Comparison of ENCODE assay signal across 9 mouse cellular contexts in the genomic region with DNA sequence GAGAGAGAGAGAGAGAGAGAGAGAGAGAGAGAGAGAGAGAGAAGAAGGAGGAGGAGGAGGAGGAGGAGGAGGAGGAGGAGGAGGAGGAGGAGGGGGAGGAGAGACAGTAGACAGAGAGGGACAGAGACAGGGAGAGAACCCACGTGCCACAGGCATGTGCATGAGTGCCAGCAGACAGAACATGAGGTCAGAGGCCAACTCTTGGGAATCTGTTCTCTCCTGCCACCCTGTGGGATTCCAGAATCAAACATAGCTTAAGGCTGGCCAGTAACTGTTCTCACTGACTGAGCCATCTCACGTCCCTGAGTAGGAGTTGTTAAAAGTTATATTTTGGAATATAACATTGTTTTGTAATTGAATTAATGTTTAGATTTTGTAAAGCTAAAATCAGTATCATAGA. TPM values are rescaled to one million over a fixed set of nuclear protein-coding genes. Genes with fewer than 3 reads are reported as not detected.
DNase-seq lines count a peak whose midpoint lies in the region; ATAC-seq and TF ChIP-seq lines count a peak whose summit lies in the region.
"Had no signal": no experiment of that assay in that cellular context is flagged by ENCODE, and none has a peak within 500 bp of the region (broad histone marks: within the 10 kb centered on the region; RNA-seq: fewer than 3 reads in every experiment).

No protein-coding gene starts in this region.

- peak; percentile 59; the same call in 1 of the 2 replicates for ATAC-seq in midbrain, embryonic 11.5 days (ENCODE audit: low FRiP score)
- ATAC-seq in lung, embryonic 16.5 days (ENCODE audit: low read depth) = peak; percentile 89
- no peak for ATAC-seq in activated CD4-positive, CD25-positive, alpha-beta regulatory T cell, adult 4 months

- no peaks in the 10 kb centered on the region for H3K27me3 ChIP-seq in midbrain, embryonic 11.5 days (ENCODE audit: control insufficient read depth, insufficient read depth, low read length)
- H3K27me3 ChIP-seq in midbrain, embryonic 10.5 days (ENCODE audit: low read depth, poor library complexity, severe bottlenecking) = no peaks in the 10 kb centered on the region
- no peaks in the 10 kb centered on the region for H3K27me3 ChIP-seq in lung, embryonic 16.5 days (ENCODE audit: control insufficient read depth, insufficient read depth, low read depth, low read length)
- no peaks in the 10 kb centered on the region for H3K27me3 ChIP-seq in thymus, adult 2 months (ENCODE audit: control insufficient read depth, insufficient read depth, low read length)
- H3K27me3 ChIP-seq: limb, embryonic 15.5 days had no signal

- H3K4me1 ChIP-seq in midbrain, embryonic 11.5 days (ENCODE audit: control insufficient read depth, insufficient read depth, low read length) = no peaks in the 10 kb centered on the region
- no peaks in the 10 kb centered on the region for H3K4me1 ChIP-seq in midbrain, embryonic 10.5 days
- no peaks in the 10 kb centered on the region for H3K4me1 ChIP-seq in lung, embryonic 16.5 days (replicated peaks; ENCODE audit: control insufficient read depth, insufficient read depth, low read length)
- H3K4me1 ChIP-seq in thymus, adult 2 months (replicated peaks; ENCODE audit: control insufficient read depth, insufficient read depth, low read length) = no peaks in the 10 kb centered on the region
- H3K4me1 ChIP-seq: limb, embryonic 15.5 days had no signal

- H3K4me2 ChIP-seq in midbrain, embryonic 11.5 days = no peak overlapping the region
- no peak overlapping the region for H3K4me2 ChIP-seq in lung, embryonic 16.5 days (ENCODE audit: low read depth, low read length)
- H3K4me2 ChIP-seq: limb, embryonic 15.5 days had no signal

- DNase-seq in midbrain, embryonic 11.5 days (ENCODE audit: low spot score, missing footprints) = peak; percentile 57
- no peak for DNase-seq in midbrain, embryonic 10.5 days (ENCODE audit: low spot score)
- DNase-seq in embryo, embryonic 10 days (ENCODE audit: low spot score) = peak; percentile 76
- DNase-seq in heart, postnatal 4 days = peak; percentile 42
- DNase-seq in testis, postnatal 10 days (ENCODE audit: low spot score) = no peak
- no peak for DNase-seq in thymus, adult 2 months

- no peak overlapping the region for H3K9ac ChIP-seq in midbrain, embryonic 11.5 days (ENCODE audit: low read length)
- H3K9ac ChIP-seq in lung, embryonic 16.5 days (ENCODE audit: low read length) = no peak overlapping the region
- H3K9ac ChIP-seq: limb, embryonic 15.5 days had no signal

- TF ChIP-seq CTCF in thymus, adult 2 months (IDR thresholded peaks at IDR 0.05; ENCODE audit: borderline replicate concordance, control insufficient read depth, extremely low read depth, insufficient read depth, low read length, poor library complexity) = no peak

- WGBS in midbrain, embryonic 11.5 days = 31% methylated on average over 2 of the region's 2 CpGs
- WGBS in midbrain, embryonic 10.5 days = 42% methylated on average over 2 of the region's 2 CpGs
- WGBS in lung, embryonic 16.5 days = 33% methylated on average over 2 of the region's 2 CpGs
- 49% methylated on average over 2 of the region's 2 CpGs for WGBS in thymus, adult 2 months

- no peak overlapping the region for H3K4me3 ChIP-seq in midbrain, embryonic 11.5 days (ENCODE audit: low read depth, low read length)
- H3K4me3 ChIP-seq in midbrain, embryonic 10.5 days = no peak overlapping the region
- H3K4me3 ChIP-seq in lung, embryonic 16.5 days (ENCODE audit: low read length) = no peak overlapping the region
- H3K4me3 ChIP-seq in thymus, adult 2 months (ENCODE audit: control insufficient read depth, insufficient read depth, low read length) = no peak overlapping the region
- H3K4me3 ChIP-seq: limb, embryonic 15.5 days had no signal

- no peaks in the 10 kb centered on the region for H3K36me3 ChIP-seq in midbrain, embryonic 11.5 days (ENCODE audit: control insufficient read depth, insufficient read depth, low read length)
- no peaks in the 10 kb centered on the region for H3K36me3 ChIP-seq in midbrain, embryonic 10.5 days
- no peaks in the 10 kb centered on the region for H3K36me3 ChIP-seq in lung, embryonic 16.5 days (ENCODE audit: control insufficient read depth, insufficient read depth, low read length)
- H3K36me3 ChIP-seq in thymus, adult 2 months (ENCODE audit: control insufficient read depth, insufficient read depth, low read length) = no peaks in the 10 kb centered on the region
- H3K36me3 ChIP-seq: limb, embryonic 15.5 days had no signal

- TF ChIP-seq POLR2A in thymus, adult 2 months (IDR thresholded peaks at IDR 0.05; ENCODE audit: control insufficient read depth, extremely low read depth, insufficient read depth, low read length, poor library complexity) = no peak

- no peak overlapping the region for H3K27ac ChIP-seq in midbrain, embryonic 11.5 days (ENCODE audit: low read depth, low read length)
- H3K27ac ChIP-seq in midbrain, embryonic 10.5 days (replicated peaks) = no peak overlapping the region
- H3K27ac ChIP-seq in lung, embryonic 16.5 days (ENCODE audit: low read length) = no peak overlapping the region
- no peak overlapping the region for H3K27ac ChIP-seq in thymus, adult 2 months (ENCODE audit: control insufficient read depth, insufficient read depth, low read length)
- H3K27ac ChIP-seq: limb, embryonic 15.5 days had no signal

- H3K9me3 ChIP-seq in midbrain, embryonic 11.5 days (ENCODE audit: control insufficient read depth, low read length) = no peaks in the 10 kb centered on the region
- H3K9me3 ChIP-seq in midbrain, embryonic 10.5 days (replicated peaks) = no peaks in the 10 kb centered on the region
- no peaks in the 10 kb centered on the region for H3K9me3 ChIP-seq in lung, embryonic 16.5 days (ENCODE audit: control insufficient read depth, low read length)
- H3K9me3 ChIP-seq: limb, embryonic 15.5 days had no signal

RNA-seq across cellular contexts. Expression of gene Gbe1, which starts 39.3 kb away (rescaled TPM):
- polyA plus RNA-seq in midbrain, embryonic 11.5 days (2014; fragmentation: Nextera tagmentation; extraction: Ambion mirVana) = 15.9 and 23.0 TPM in 2 replicates
- 17.3 and 17.6 TPM in 2 replicates for polyA plus RNA-seq in midbrain, embryonic 10.5 days (2016; fragmentation: Nextera tagmentation; extraction: Ambion mirVana)
- total RNA-seq in heart, postnatal 4 days (2021) = 10 to 100 TPM; 37.2 to 38.6 TPM
- polyA plus RNA-seq in lung, embryonic 16.5 days (2015; fragmentation: Nextera tagmentation; extraction: Ambion mirVana) = 35.8 and 38.3 TPM in 2 replicates
- 10 to 100 TPM; 10.7 to 14.6 TPM for polyA plus RNA-seq in activated CD4-positive, CD25-positive, alpha-beta regulatory T cell, adult 4 months (2017; shearing (Covaris generic))
- 7.9 and 10.9 TPM in 2 replicates for polyA plus RNA-seq in thymus, adult 2 months (2012; rRNA removed)

Comparison
In these comparisons a context has a peak if more than half of its experiments do, and no peak if none do; other contexts are left out.
1. DNase-seq: peak in midbrain, embryonic 11.5 days (single experiment), embryo, embryonic 10 days (single experiment) and heart, postnatal 4 days (single experiment); none in midbrain, embryonic 10.5 days (single experiment), testis, postnatal 10 days (single experiment) and thymus, adult 2 months (single experiment).